Mouse (Mus musculus) MEL (cell line): Measurements from ENCODE around the gene Slc25a26. TPM values are rescaled to one million over a fixed set of nuclear protein-coding genes. Genes with fewer than 3 reads are reported as not detected.

Experiments
- DNase-seq: peaks from one replicate; pipeline ENCODE4 v3.0.0; 2011; ENCODE audit warnings: low read depth, low spot score
- H3K27ac ChIP-seq: 2 replicates; pipeline ENCODE4 v1.5.1; 2012; ENCODE audit warnings: low read depth, mild to moderate bottlenecking, control low read depth, low read length, moderate library complexity; ENCODE audit not compliant: control insufficient read depth
- H3K27me3 ChIP-seq, 2 experiments: fragments of 150-350 bp in 1 of 2; sonication (generic) in 1 of 2; 2 replicates each; pipeline ENCODE4 v1.6.1; 2012; ENCODE audit warnings: low read length in 2 of 2, mild to moderate bottlenecking in 2 of 2, improper control_type of control experiment in 1 of 2, moderate library complexity in 1 of 2; ENCODE audit not compliant: insufficient read depth in 2 of 2, control insufficient read depth in 1 of 2
- H3K36me3 ChIP-seq, 2 experiments: 2 replicates each; pipeline ENCODE4 v1.6.1; 2012 to 2014; ENCODE audit warnings: low read length in 2 of 2, improper control_type of control experiment in 1 of 2, inconsistent platforms in 1 of 2, mild to moderate bottlenecking in 1 of 2; ENCODE audit not compliant: insufficient read depth in 2 of 2, control insufficient read depth in 1 of 2
- H3K4me1 ChIP-seq, 2 experiments: fragments of 150-350 bp in 1 of 2; sonication (generic) in 1 of 2; 2 replicates each; pipeline ENCODE4 v1.6.1; 2012; ENCODE audit warnings: low read length in 2 of 2, improper control_type of control experiment in 1 of 2, mild to moderate bottlenecking in 1 of 2; ENCODE audit not compliant: insufficient read depth in 2 of 2, control insufficient read depth in 1 of 2
- H3K4me3 ChIP-seq, 2 experiments: fragments of 150-350 bp in 1 of 2; sonication (generic) in 1 of 2; 2 replicates each; pipeline ENCODE4 v1.5.1; 2012; ENCODE audit warnings: low read depth in 2 of 2, low read length in 2 of 2, mild to moderate bottlenecking in 2 of 2, moderate library complexity in 2 of 2, control low read depth in 1 of 2, improper control_type of control experiment in 1 of 2; ENCODE audit not compliant: control insufficient read depth in 1 of 2, insufficient read depth in 1 of 2
- H3K79me2 ChIP-seq: 2 replicates; pipeline ENCODE4 v1.6.1; 2012; ENCODE audit warnings: mild to moderate bottlenecking, low read length, moderate library complexity; ENCODE audit not compliant: control insufficient read depth, poor library complexity, insufficient read depth
- H3K9ac ChIP-seq: 2 replicates; pipeline ENCODE4 v1.6.1; 2012; ENCODE audit warnings: low read depth, mild to moderate bottlenecking, control low read depth, low read length, moderate library complexity; ENCODE audit not compliant: control insufficient read depth, poor library complexity, severe bottlenecking
- H3K9me3 ChIP-seq: fragments of 150-350 bp; sonication (generic); replicated peaks from 2 replicates; pipeline ENCODE4 v1.6.1; 2012; ENCODE audit warnings: mild to moderate bottlenecking, low read length, improper control_type of control experiment, moderate library complexity; ENCODE audit not compliant: insufficient read depth
- BHLHE40 ChIP-seq: IDR thresholded peaks from 2 replicates; pipeline ENCODE4 v1.6.1; 2012; ENCODE audit warnings: low read depth, mild to moderate bottlenecking, inconsistent platforms, low read length, improper control_type of control experiment, borderline replicate concordance
- CHD2 ChIP-seq: IDR thresholded peaks from 2 replicates; pipeline ENCODE4 v1.6.1; 2011; ENCODE audit warnings: low read length, improper control_type of control experiment
- E2F4 ChIP-seq: IDR thresholded peaks from 2 replicates; pipeline ENCODE4 v1.6.1; 2011; ENCODE audit warnings: low read depth, low read length, improper control_type of control experiment, borderline replicate concordance
- ELF1 ChIP-seq: IDR thresholded peaks from 2 replicates; pipeline ENCODE4 v1.6.1; 2014; ENCODE audit warnings: low read depth, mild to moderate bottlenecking, inconsistent platforms, low read length, improper control_type of control experiment, moderate library complexity
- EP300 ChIP-seq, 2 experiments: IDR thresholded peaks; 2 replicates each; pipeline ENCODE4 v1.6.1; 2011; ENCODE audit warnings: improper control_type of control experiment in 2 of 2, low read length in 2 of 2, low read depth in 1 of 2, mild to moderate bottlenecking in 1 of 2
- ETS1 ChIP-seq: IDR thresholded peaks from 2 replicates; pipeline ENCODE4 v1.6.1; 2012; ENCODE audit warnings: low read depth, mild to moderate bottlenecking, inconsistent platforms, low read length, improper control_type of control experiment, moderate library complexity
- GABPA ChIP-seq: IDR thresholded peaks from 2 replicates; pipeline ENCODE4 v1.6.1; 2012; ENCODE audit warnings: low read depth, mild to moderate bottlenecking, inconsistent platforms, low read length, improper control_type of control experiment, moderate library complexity
- GATA1 ChIP-seq: IDR thresholded peaks from 2 replicates; pipeline ENCODE4 v1.6.1; 2011; ENCODE audit warnings: low read depth, low read length, improper control_type of control experiment
- JUND ChIP-seq: IDR thresholded peaks from 2 replicates; pipeline ENCODE4 v1.6.1; 2011; ENCODE audit warnings: low read depth, mild to moderate bottlenecking, improper control_type of control experiment, low read length
- KAT2A ChIP-seq: conservative IDR thresholded peaks from 2 replicates; pipeline ENCODE4 v1.6.1; 2012; ENCODE audit warnings: low read depth, low read length, improper control_type of control experiment, inconsistent platforms
- MAFK ChIP-seq: IDR thresholded peaks from 2 replicates; pipeline ENCODE4 v1.6.1; 2011; ENCODE audit warnings: low read depth, mild to moderate bottlenecking, low read length, improper control_type of control experiment, borderline replicate concordance
- MAX ChIP-seq: IDR thresholded peaks from 2 replicates; pipeline ENCODE4 v1.6.1; 2011; ENCODE audit warnings: low read length, improper control_type of control experiment
- MEF2A ChIP-seq: IDR thresholded peaks from 2 replicates; pipeline ENCODE4 v1.6.1; 2014; ENCODE audit warnings: low read depth, mild to moderate bottlenecking, inconsistent platforms, low read length, improper control_type of control experiment; ENCODE audit not compliant: poor library complexity, insufficient replicate concordance, severe bottlenecking; ENCODE audit errors: extremely low read depth
- MXI1 ChIP-seq: IDR thresholded peaks from 2 replicates; pipeline ENCODE4 v1.6.1; 2011; ENCODE audit warnings: mild to moderate bottlenecking, low read depth, low read length, improper control_type of control experiment
- MYB ChIP-seq: IDR thresholded peaks from 2 replicates; pipeline ENCODE4 v1.6.1; 2011; ENCODE audit warnings: mild to moderate bottlenecking, low read depth, low read length, improper control_type of control experiment
- MYC ChIP-seq: IDR thresholded peaks from 2 replicates; pipeline ENCODE4 v1.6.1; 2011; ENCODE audit warnings: low read depth, mild to moderate bottlenecking, low read length, improper control_type of control experiment, moderate library complexity
- NELFE ChIP-seq: IDR thresholded peaks from 2 replicates; pipeline ENCODE4 v1.6.1; 2011; ENCODE audit warnings: low read depth, low read length, improper control_type of control experiment
- NRF1 ChIP-seq: IDR thresholded peaks from 2 replicates; pipeline ENCODE4 v1.6.1; 2014; ENCODE audit warnings: low read depth, mild to moderate bottlenecking, inconsistent platforms, low read length, improper control_type of control experiment, moderate library complexity; ENCODE audit not compliant: poor library complexity, insufficient read depth, severe bottlenecking
- POLR2A ChIP-seq, 2 experiments: IDR thresholded peaks; 2 replicates each; pipeline ENCODE4 v1.6.1; 2011 to 2012; ENCODE audit warnings: low read length in 2 of 2, mild to moderate bottlenecking in 2 of 2, control low read depth in 1 of 2, improper control_type of control experiment in 1 of 2, low read depth in 1 of 2, moderate library complexity in 1 of 2; ENCODE audit not compliant: control insufficient read depth in 1 of 2, insufficient read depth in 1 of 2, poor library complexity in 1 of 2
- POLR2AphosphoS5 ChIP-seq: IDR thresholded peaks from 2 replicates; pipeline ENCODE4 v1.6.1; 2012; ENCODE audit warnings: low read depth, borderline replicate concordance, mild to moderate bottlenecking, inconsistent platforms, low read length, moderate library complexity, mixed read lengths
- RCOR1 ChIP-seq: IDR thresholded peaks from 2 replicates; pipeline ENCODE4 v1.6.1; 2012; ENCODE audit warnings: low read depth, mild to moderate bottlenecking, inconsistent platforms, low read length, improper control_type of control experiment
- SIN3A ChIP-seq: IDR thresholded peaks from 2 replicates; pipeline ENCODE4 v1.6.1; 2012; ENCODE audit warnings: low read length, improper control_type of control experiment, inconsistent platforms
- SMC3 ChIP-seq: IDR thresholded peaks from 2 replicates; pipeline ENCODE4 v1.6.1; 2011; ENCODE audit warnings: low read depth, low read length, improper control_type of control experiment
- TAL1 ChIP-seq: IDR thresholded peaks from 2 replicates; pipeline ENCODE4 v1.6.1; 2012; ENCODE audit warnings: mild to moderate bottlenecking, inconsistent platforms, low read length, moderate library complexity, mixed read lengths
- TBP ChIP-seq: IDR thresholded peaks from 2 replicates; pipeline ENCODE4 v1.8.0; 2011; ENCODE audit warnings: low read depth, low read length, improper control_type of control experiment
- TCF12 ChIP-seq: IDR thresholded peaks from 2 replicates; pipeline ENCODE4 v1.6.1; 2014; ENCODE audit warnings: low read depth, mild to moderate bottlenecking, inconsistent platforms, low read length, improper control_type of control experiment, moderate library complexity
- UBTF ChIP-seq: IDR thresholded peaks from 2 replicates; pipeline ENCODE4 v1.6.1; 2012; ENCODE audit warnings: low read depth, mild to moderate bottlenecking, inconsistent platforms, low read length, improper control_type of control experiment, moderate library complexity, borderline replicate concordance; ENCODE audit not compliant: insufficient read depth
- USF1 ChIP-seq: IDR thresholded peaks from 2 replicates; pipeline ENCODE4 v1.6.1; 2014; ENCODE audit warnings: low read depth, mild to moderate bottlenecking, inconsistent platforms, low read length, improper control_type of control experiment, moderate library complexity
- USF2 ChIP-seq, 2 experiments: IDR thresholded peaks; 2 replicates each; pipeline ENCODE4 v1.6.1; 2011 to 2012; ENCODE audit warnings: improper control_type of control experiment in 2 of 2, low read length in 2 of 2, borderline replicate concordance in 1 of 2, inconsistent platforms in 1 of 2, low read depth in 1 of 2, mild to moderate bottlenecking in 1 of 2; ENCODE audit not compliant: insufficient read depth in 1 of 2
- ZC3H11A ChIP-seq: IDR thresholded peaks from 2 replicates; pipeline ENCODE4 v1.6.1; 2012; ENCODE audit warnings: low read depth, mild to moderate bottlenecking, inconsistent platforms, low read length, improper control_type of control experiment
- ZMIZ1 ChIP-seq: IDR thresholded peaks from 2 replicates; pipeline ENCODE4 v1.6.1; 2012; ENCODE audit warnings: low read depth, mild to moderate bottlenecking, inconsistent platforms, low read length, improper control_type of control experiment, moderate library complexity
- ZNF384 ChIP-seq: IDR thresholded peaks from 2 replicates; pipeline ENCODE4 v1.6.1; 2012; ENCODE audit warnings: low read depth, mild to moderate bottlenecking, inconsistent platforms, low read length, improper control_type of control experiment
- polyA plus RNA-seq, 2 experiments: library from polyadenylated mRNA; stranded (reverse) in 1 of 2; unstranded in 1 of 2; fragments of >175 nt in 1 of 2; fragments of >200 nt in 1 of 2; gene quantifications; 2 replicates each; pipeline versions ENCODE4 v1.2.1 to v1.2.4; 2012; ENCODE audit warnings: low replicate concordance in 2 of 2, low read depth in 1 of 2; ENCODE audit not compliant: insufficient read length in 2 of 2, insufficient read depth in 1 of 2, missing spikeins in 1 of 2
- total RNA-seq: library from RNA; depleted of rRNA; stranded (reverse); fragments of 300-350 nt; gene quantifications from 2 replicates; pipeline ENCODE4 v1.2.3, GENCODE M21; 2012

Slc25a26 gene
- total and polyA plus RNA-seq, 3 experiments, result 8.1 to 11.5 TPM; not detected in 1

DNA sequence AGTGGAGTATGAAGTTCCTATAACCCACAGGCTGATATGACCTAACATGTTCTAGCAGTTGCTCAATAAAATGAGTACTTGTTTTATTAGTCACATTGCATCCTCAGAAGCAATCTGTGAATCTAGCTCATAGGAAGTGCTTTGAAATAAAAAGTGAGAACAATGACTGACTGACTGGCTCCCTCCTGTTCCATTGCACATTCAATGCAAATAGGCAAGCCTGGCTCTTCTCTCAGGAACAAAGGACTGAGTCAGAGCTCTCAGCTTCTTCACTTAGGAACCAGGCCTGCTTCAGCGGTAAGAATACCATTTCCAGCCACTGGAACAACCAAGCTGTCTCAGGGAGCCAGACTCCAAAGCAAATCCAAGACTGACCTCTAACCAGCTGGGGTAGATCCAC, 135.2 kb downstream of the Slc25a26 start:
- Histone ChIP-seq H3K9me3 (no peaks in the 10 kb centered on the region), H3K27me3 (no peaks in the 10 kb centered on the region), H3K27ac (no peak overlapping the region), H3K9ac (no peak overlapping the region), H3K4me3 (no peak overlapping the region), H3K79me2 (no peaks in the 10 kb centered on the region), H3K36me3 (no peaks in the 10 kb centered on the region; a peak in 1 of 4 replicates), H3K4me1 (peaks cover 8 to 12% of the 10 kb centered on the region in 2 experiments; a peak in 3 of 4 replicates)
- TF ChIP-seq ZC3H11A, result no peak
- no peak for DNase-seq

DNA sequence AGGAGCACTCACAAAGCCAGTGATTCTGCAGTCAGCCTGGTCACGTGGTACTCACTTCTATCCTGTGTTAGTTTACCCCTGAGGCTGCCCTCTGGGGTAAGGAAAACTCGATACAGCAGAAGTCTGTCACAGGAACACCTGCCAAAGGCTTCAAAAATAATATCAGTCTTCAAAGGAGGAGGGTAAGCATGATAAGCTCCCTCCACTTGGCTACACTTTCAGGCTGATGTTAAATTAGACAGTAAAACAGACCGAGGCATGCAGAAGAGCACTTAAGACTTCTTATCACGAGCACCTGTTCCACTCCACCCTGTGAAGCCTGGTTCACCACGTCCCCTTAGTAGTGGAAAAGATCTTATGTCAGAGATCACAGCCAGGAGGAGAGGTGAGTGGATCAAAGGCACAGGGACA, 136.9 kb downstream of the Slc25a26 start:
- H3K9me3 ChIP-seq, result no peaks in the 10 kb centered on the region
- DNase-seq, result peak; percentile 53
- no peak overlapping the region for H3K27ac ChIP-seq
- H3K27me3 ChIP-seq, result no peaks in the 10 kb centered on the region
- H3K4me3 ChIP-seq, result no peak overlapping the region
- no peaks in the 10 kb centered on the region; a peak in 1 of 4 replicates for H3K36me3 ChIP-seq
- H3K4me1 ChIP-seq, result peaks cover 8 to 12% of the 10 kb centered on the region in 2 experiments; a peak in 3 of 4 replicates
- no peaks in the 10 kb centered on the region for H3K79me2 ChIP-seq
- no peak overlapping the region for H3K9ac ChIP-seq
- TF ChIP-seq POLR2A (IDR thresholded peaks at IDR 0.05; ENCODE audit: control insufficient read depth in 1 of 2, insufficient read depth in 1 of 2, low read depth in 1 of 2, low read length in 2 of 2, poor library complexity in 1 of 2) (no peak), USF1 (peak; percentile 91), ZNF384 (no peak), EP300 (IDR thresholded peaks at IDR 0.05; ENCODE audit: low read depth in 1 of 2, low read length in 2 of 2) (peak in 1 of 2 experiments; percentile 60; a peak in 2 of 4 replicates), MYC (no peak), CHD2 (no peak), TAL1 (peak; percentile 13; the same call in 1 of the 2 replicates), NELFE (no peak), MAFK (no peak), UBTF (no peak), BHLHE40 (peak; percentile 64), RCOR1 (no peak), MEF2A (no peak), ZMIZ1 (no peak), MYB (no peak), SIN3A (peak; percentile 30; the same call in 1 of the 2 replicates), MAX (peak; percentile 69), NRF1 (no peak), KAT2A (no peak), GABPA (no peak), ELF1 (no peak), ETS1 (peak; percentile 77), SMC3 (no peak), POLR2AphosphoS5 (no peak), TCF12 (peak; percentile 66), USF2 (IDR thresholded peaks at IDR 0.05; ENCODE audit: borderline replicate concordance in 1 of 2, insufficient read depth in 1 of 2, low read depth in 1 of 2, low read length in 2 of 2) (peak in 1 of 2 experiments; percentile 61; a peak in 1 of 4 replicates), TBP (no peak), E2F4 (no peak), JUND (no peak), MXI1 (no peak; the same call in 1 of the 2 replicates), GATA1 (peak; percentile 29)
